Mouse (Mus musculus) liver, embryonic 14.5 days (tissue): ENCODE results near the gene Tomm7. TPM values are rescaled to one million over a fixed set of nuclear protein-coding genes. Genes with fewer than 3 reads are reported as not detected.

ENCODE experiments used
- ATAC-seq: fragments of 200-750 bp; cut with Nextera tagmentation; 2 replicates; pipeline ENCODE4 v1.8.0; 2017; ENCODE audit warnings: moderate number of reproducible peaks, mild to moderate bottlenecking, moderate library complexity; ENCODE audit not compliant: insufficient read depth
- DNase-seq, 3 experiments: peaks; one replicate each; pipeline ENCODE4 v3.0.0-alpha.2; 2012 to 2013; ENCODE audit warnings: low read depth in 3 of 3, low spot score in 3 of 3
- H3K27ac ChIP-seq: fragments of 300-500 bp; sonication (generic); 2 replicates; pipeline ENCODE4 v1.5.1; 2014; ENCODE audit warnings: moderate library complexity, mild to moderate bottlenecking, control low read depth, inconsistent platforms
- H3K27me3 ChIP-seq: fragments of 300-500 bp; sonication (generic); 2 replicates; pipeline ENCODE4 v1.6.1; 2014; ENCODE audit warnings: mild to moderate bottlenecking, low read length, moderate library complexity; ENCODE audit not compliant: control insufficient read depth, insufficient read depth
- H3K36me3 ChIP-seq: fragments of 300-500 bp; sonication (generic); replicated peaks from 2 replicates; pipeline ENCODE4 v1.6.1; 2014; ENCODE audit warnings: low read depth; ENCODE audit not compliant: control insufficient read depth, insufficient read depth
- H3K4me1 ChIP-seq, 2 experiments: fragments of 200-500 bp in 1 of 2; fragments of 300-500 bp in 1 of 2; sonication (generic) in 1 of 2; replicated peaks; 2 replicates each; pipeline ENCODE4 v1.6.1; 2012 to 2014; ENCODE audit warnings: antibody characterized with exemption in 1 of 2, inconsistent platforms in 1 of 2, low read length in 1 of 2; ENCODE audit not compliant: control insufficient read depth in 2 of 2, insufficient read depth in 2 of 2
- H3K4me2 ChIP-seq: fragments of 300-500 bp; sonication (generic); 2 replicates; pipeline ENCODE4 v1.6.1; 2014; ENCODE audit warnings: low read depth, mild to moderate bottlenecking, control low read depth, moderate library complexity
- H3K4me3 ChIP-seq, 2 experiments: fragments of 200-500 bp in 1 of 2; fragments of 300-500 bp in 1 of 2; sonication (generic) in 1 of 2; 2 replicates each; pipeline ENCODE4 v1.5.1; 2012 to 2014; ENCODE audit warnings: low read depth in 2 of 2, low read length in 2 of 2, mild to moderate bottlenecking in 2 of 2, control low read depth in 1 of 2, inconsistent platforms in 1 of 2, moderate library complexity in 1 of 2; ENCODE audit not compliant: insufficient read depth in 1 of 2
- H3K9ac ChIP-seq: fragments of 300-500 bp; sonication (generic); replicated peaks from 2 replicates; pipeline ENCODE4 v1.6.1; 2014; ENCODE audit warnings: mild to moderate bottlenecking, control low read depth, moderate library complexity
- H3K9me3 ChIP-seq: fragments of 300-500 bp; sonication (generic); 2 replicates; pipeline ENCODE4 v1.6.1; 2016; ENCODE audit warnings: low read length, mixed read lengths; ENCODE audit not compliant: control insufficient read depth
- CTCF ChIP-seq: IDR thresholded peaks from 2 replicates; pipeline ENCODE4 v1.5.1; 2016; ENCODE audit warnings: antibody characterized with exemption, low read depth, control low read depth
- EP300 ChIP-seq: IDR thresholded peaks from 2 replicates; pipeline ENCODE4 v1.6.1; 2016; ENCODE audit warnings: antibody characterized with exemption, low read depth
- WGBS: fragments of 180-500 bp; shearing (Covaris S2); extraction: QIAGEN DNeasy Blood & Tissue Kit; methylation state at CpG from one replicate; pipeline ENCODE4 v1.1.7; 2014; ENCODE audit not compliant: insufficient replicate concordance; 5-methylcytosine and 5-hydroxymethylcytosine counted together
- polyA plus RNA-seq, 2 experiments: library from polyadenylated mRNA; depleted of rRNA in 1 of 2; stranded (reverse) in 1 of 2; unstranded in 1 of 2; fragments of >200 nt; fragmentation: Nextera tagmentation in 1 of 2; extraction: Ambion mirVana in 1 of 2; gene quantifications; 2 replicates each; pipeline versions ENCODE4 v1.2.1 to v1.2.3; 2012 to 2014

Gene Tomm7
- polyA plus RNA-seq, 2 experiments: 58.7 to 82.8 TPM

GRCm38 (mm10) chr5:23859087-23859718 is 15.2 kb upstream of the Tomm7 start:
- H3K9ac ChIP-seq: no peak overlapping the region
- ATAC-seq (no peak), DNase-seq (no peak)
- 55% methylated on average over 1 of the region's 1 CpGs for WGBS
- peaks cover 17% of the 10 kb centered on the region for H3K36me3 ChIP-seq
- no peak overlapping the region for H3K27ac ChIP-seq
- no peaks in the 10 kb centered on the region for H3K4me1 ChIP-seq
- no peaks in the 10 kb centered on the region for H3K9me3 ChIP-seq
- TF ChIP-seq CTCF (no peak), EP300 (no peak)
- no peaks in the 10 kb centered on the region for H3K27me3 ChIP-seq
- H3K4me2 ChIP-seq: no peak overlapping the region
- H3K4me3 ChIP-seq: no peak overlapping the region

- TF ChIP-seq CTCF (peak; percentile 66), EP300 (no peak)
- Histone ChIP-seq H3K4me1 (no peaks in the 10 kb centered on the region), H3K4me3 (no peak overlapping the region), H3K27me3 (no peaks in the 10 kb centered on the region), H3K9me3 (no peaks in the 10 kb centered on the region), H3K36me3 (peaks cover 23% of the 10 kb centered on the region), H3K9ac (no peak overlapping the region), H3K4me2 (no peak overlapping the region), H3K27ac (no peak overlapping the region)
- peak; percentile 26; the same call in 1 of the 2 replicates for ATAC-seq
- no peak for DNase-seq
- 74% methylated on average over 7 of the region's 7 CpGs for WGBS
Measured at GRCm38 (mm10) chr5:23858643-23859042, 14.7 kb upstream of the Tomm7 start.

DNA sequence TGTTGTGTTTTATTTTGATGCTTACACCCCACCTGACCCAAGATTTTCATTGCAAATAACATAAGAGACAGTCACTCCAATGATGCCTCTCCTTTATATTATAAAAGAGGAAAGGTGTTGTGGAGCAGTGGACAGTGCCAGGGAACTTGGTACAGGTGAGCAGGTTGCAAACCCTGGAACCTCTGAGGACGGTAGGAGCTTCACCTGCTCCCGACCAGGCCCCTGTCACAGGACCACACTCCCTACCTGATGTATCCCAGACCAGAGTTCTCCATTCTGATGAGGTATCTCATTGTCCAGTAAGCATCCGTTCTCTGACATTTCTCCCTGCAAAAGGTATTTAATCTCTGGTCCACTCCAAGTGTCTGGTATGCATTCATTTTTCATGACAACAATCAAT is 14.0 kb upstream of the Tomm7 start:
- H3K9ac ChIP-seq: no peak overlapping the region
- H3K9me3 ChIP-seq: no peaks in the 10 kb centered on the region
- no peak overlapping the region for H3K27ac ChIP-seq
- WGBS: 70% methylated on average over 3 of the region's 3 CpGs
- no peak overlapping the region for H3K4me2 ChIP-seq
- DNase-seq: no peak
- no peaks in the 10 kb centered on the region for H3K4me1 ChIP-seq
- no peaks in the 10 kb centered on the region for H3K27me3 ChIP-seq
- peaks cover 30% of the 10 kb centered on the region for H3K36me3 ChIP-seq
- TF ChIP-seq CTCF (no peak), EP300 (no peak)
- no peak overlapping the region for H3K4me3 ChIP-seq
- no peak for ATAC-seq

GRCm38 (mm10) chr5:23857189-23857588 is 13.2 kb upstream of the Tomm7 start:
- H3K36me3 ChIP-seq: peaks cover 38% of the 10 kb centered on the region
- TF ChIP-seq EP300 (no peak), CTCF (no peak)

DNA sequence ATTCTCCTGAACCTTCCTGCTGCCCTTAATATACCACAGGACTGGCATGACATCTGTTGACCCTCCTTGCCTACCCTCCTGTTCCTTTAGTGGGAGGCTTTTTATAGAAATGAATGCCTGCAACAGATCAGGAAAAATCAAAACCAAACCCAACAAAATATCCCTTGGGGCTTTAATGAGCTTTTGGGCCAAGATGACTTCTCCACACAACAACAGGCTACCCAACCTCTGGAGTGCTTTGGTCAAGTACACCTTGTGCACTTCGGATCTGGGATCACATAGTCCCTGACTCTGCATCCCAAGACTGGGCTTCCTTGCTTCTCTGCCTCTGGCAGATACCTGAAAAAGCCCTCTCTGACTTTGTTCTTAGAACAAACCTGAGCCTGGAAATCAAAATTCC is 12.2 kb upstream of the Tomm7 start:
- no peak overlapping the region for H3K4me2 ChIP-seq
- no peak overlapping the region for H3K9ac ChIP-seq
- H3K4me3 ChIP-seq: no peak overlapping the region
- DNase-seq (no peak), ATAC-seq (no peak)
- peaks cover 38% of the 10 kb centered on the region for H3K36me3 ChIP-seq
- no peaks in the 10 kb centered on the region for H3K9me3 ChIP-seq
- no peaks in the 10 kb centered on the region for H3K27me3 ChIP-seq
- 87% methylated on average over 1 of the region's 1 CpGs for WGBS
- TF ChIP-seq EP300 (no peak), CTCF (no peak)
- H3K27ac ChIP-seq: no peak overlapping the region
- no peaks in the 10 kb centered on the region for H3K4me1 ChIP-seq

More at GRCm38 (mm10) chr5:23857189-23857588, 13.2 kb upstream of the Tomm7 start:
- Histone ChIP-seq H3K9me3 (no peaks in the 10 kb centered on the region), H3K27ac (no peak overlapping the region), H3K27me3 (no peaks in the 10 kb centered on the region), H3K9ac (no peak overlapping the region), H3K4me1 (no peaks in the 10 kb centered on the region), H3K4me3 (no peak overlapping the region), H3K4me2 (no peak overlapping the region)
- ATAC-seq (no peak), DNase-seq (no peak)
